Mouse (Mus musculus): ENCODE data around the gene Mbd4. TPM values are rescaled to one million over a fixed set of nuclear protein-coding genes. Genes with fewer than 3 reads are reported as not detected.
A peak's percentile ranks its signal among the peaks of the same experiment; 100 is the strongest.
"Not testable (repeated sequence)": the region's sequence is repeated elsewhere in the genome, so short reads cannot be mapped to it uniquely, and the experiment has no call there.

The Mbd4 gene
- polyA plus RNA-seq, 1 experiment = 0.48 TPM

- Histone ChIP-seq H3K4me3 (ENCODE audit: insufficient read depth, low read depth, low read length) (no peak overlapping the region), H3K4me1 (ENCODE audit: control insufficient read depth, insufficient read depth, insufficient read length, low read length) (no peaks in the 10 kb centered on the region), H3K27ac (replicated peaks; ENCODE audit: low read depth, low read length) (no peak overlapping the region)
Measured at GRCm38 (mm10) chr6:115846640-115847411, 6.3 kb downstream of the Mbd4 start.

DNA sequence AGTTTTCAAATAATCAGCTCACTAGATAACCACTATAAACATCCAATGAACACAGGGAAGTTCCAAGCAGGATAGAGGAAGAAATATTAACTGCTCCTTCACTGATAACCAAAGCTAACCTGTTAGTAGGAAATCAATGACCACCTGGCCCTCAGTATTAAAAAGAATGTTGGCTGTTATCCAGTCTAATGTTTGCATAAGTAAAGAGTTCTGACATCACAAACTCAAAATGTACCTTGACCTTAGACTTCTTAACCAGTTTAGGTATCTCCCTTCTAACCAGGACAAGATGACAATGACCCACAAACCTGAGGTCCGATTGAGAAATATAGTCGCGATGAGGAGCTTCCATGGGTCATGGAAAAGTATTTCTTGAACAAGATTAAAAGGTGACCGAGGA lies 8.2 kb downstream of the Mbd4 start:
- no peak overlapping the region for H3K27ac ChIP-seq (replicated peaks; ENCODE audit: low read depth, low read length)
- no peak overlapping the region for H3K4me3 ChIP-seq (ENCODE audit: insufficient read depth, low read depth, low read length)
- no peaks in the 10 kb centered on the region for H3K4me1 ChIP-seq (ENCODE audit: control insufficient read depth, insufficient read depth, insufficient read length, low read length)

DNA sequence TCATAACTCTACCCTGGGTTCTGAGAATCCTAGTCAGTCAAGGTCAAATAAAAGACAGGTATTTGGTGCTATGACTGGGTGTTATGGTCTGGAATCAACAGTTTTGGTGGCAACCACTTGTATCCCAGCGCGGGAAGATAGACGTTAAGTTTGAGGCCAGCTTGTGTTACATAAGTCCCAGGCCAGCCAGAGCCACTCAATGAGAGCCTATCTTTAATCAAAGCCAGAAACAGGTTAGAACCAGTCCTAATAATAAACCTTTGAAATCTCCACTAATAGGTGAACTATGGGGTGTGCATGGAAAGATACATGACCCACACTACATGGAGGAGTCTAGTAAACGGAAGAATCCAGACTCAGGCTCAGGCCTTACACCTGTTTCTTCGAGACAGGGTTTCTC lies 14.4 kb downstream of the Mbd4 start:
- Histone ChIP-seq H3K4me3 (ENCODE audit: insufficient read depth, low read depth, low read length) (peak overlapping the region; percentile 59), H3K4me1 (ENCODE audit: control insufficient read depth, insufficient read depth, insufficient read length, low read length) (no peaks in the 10 kb centered on the region), H3K27ac (replicated peaks; ENCODE audit: low read depth, low read length) (no peak overlapping the region)

GRCm38 (mm10) chr6:115838161-115838597 lies 15.0 kb downstream of the Mbd4 start, which contains the start of gene Efcab12:
Efcab12 (minus strand) TSS chr6:115838412.
- H3K27ac ChIP-seq (replicated peaks; ENCODE audit: low read depth, low read length) = no peak within 1 kb of the TSS
- H3K4me3 ChIP-seq (ENCODE audit: insufficient read depth, low read depth, low read length) = peak within 1 kb of the TSS; percentile 59
- no peaks in the 10 kb centered on the region for H3K4me1 ChIP-seq (ENCODE audit: control insufficient read depth, insufficient read depth, insufficient read length, low read length)

- H3K4me1 ChIP-seq (ENCODE audit: control insufficient read depth, insufficient read depth, insufficient read length, low read length) = no peaks in the 10 kb centered on the region
- H3K27ac ChIP-seq (replicated peaks; ENCODE audit: low read depth, low read length) = no peak overlapping the region
- H3K4me3 ChIP-seq (ENCODE audit: insufficient read depth, low read depth, low read length) = no peak overlapping the region
Measured at GRCm38 (mm10) chr6:115833861-115834260, 19.3 kb downstream of the Mbd4 start.

DNA sequence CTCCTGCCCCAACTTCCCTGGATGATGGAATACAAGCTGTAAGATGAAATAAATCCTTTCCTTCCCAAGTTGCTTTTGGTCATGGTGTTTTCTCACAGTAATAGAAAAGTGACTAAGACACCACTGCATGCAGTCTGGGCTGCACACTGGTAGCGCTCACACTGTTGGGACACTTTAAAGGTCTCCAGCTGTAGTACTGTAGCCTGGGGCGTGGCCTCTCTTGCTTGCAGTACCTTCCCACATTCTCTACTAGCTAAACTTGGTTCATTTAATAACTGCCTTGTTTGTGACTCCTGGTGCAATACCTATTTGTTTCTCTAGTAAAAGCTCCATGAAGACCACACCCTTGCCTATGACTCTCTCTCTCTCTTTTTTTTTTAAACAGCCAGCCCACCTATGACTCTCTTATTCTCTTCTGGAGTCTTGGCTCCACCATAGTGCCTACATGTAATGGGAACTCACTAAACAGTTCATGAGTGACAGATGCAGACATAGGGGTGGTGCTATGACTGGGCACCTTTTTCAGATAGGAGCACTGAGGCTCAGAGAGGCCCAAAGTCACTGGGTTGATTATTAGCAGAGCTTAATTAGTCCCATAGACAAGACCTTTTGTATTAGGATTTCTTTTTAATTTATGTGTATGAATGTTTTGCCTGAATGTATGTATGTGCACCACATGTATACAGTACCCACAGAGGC lies 20.9 kb downstream of the Mbd4 start:
- H3K27ac ChIP-seq (replicated peaks; ENCODE audit: low read depth, low read length) = no peak overlapping the region
- no peak overlapping the region for H3K4me3 ChIP-seq (ENCODE audit: insufficient read depth, low read depth, low read length)
- H3K4me1 ChIP-seq (ENCODE audit: control insufficient read depth, insufficient read depth, insufficient read length, low read length) = no peaks in the 10 kb centered on the region

DNA sequence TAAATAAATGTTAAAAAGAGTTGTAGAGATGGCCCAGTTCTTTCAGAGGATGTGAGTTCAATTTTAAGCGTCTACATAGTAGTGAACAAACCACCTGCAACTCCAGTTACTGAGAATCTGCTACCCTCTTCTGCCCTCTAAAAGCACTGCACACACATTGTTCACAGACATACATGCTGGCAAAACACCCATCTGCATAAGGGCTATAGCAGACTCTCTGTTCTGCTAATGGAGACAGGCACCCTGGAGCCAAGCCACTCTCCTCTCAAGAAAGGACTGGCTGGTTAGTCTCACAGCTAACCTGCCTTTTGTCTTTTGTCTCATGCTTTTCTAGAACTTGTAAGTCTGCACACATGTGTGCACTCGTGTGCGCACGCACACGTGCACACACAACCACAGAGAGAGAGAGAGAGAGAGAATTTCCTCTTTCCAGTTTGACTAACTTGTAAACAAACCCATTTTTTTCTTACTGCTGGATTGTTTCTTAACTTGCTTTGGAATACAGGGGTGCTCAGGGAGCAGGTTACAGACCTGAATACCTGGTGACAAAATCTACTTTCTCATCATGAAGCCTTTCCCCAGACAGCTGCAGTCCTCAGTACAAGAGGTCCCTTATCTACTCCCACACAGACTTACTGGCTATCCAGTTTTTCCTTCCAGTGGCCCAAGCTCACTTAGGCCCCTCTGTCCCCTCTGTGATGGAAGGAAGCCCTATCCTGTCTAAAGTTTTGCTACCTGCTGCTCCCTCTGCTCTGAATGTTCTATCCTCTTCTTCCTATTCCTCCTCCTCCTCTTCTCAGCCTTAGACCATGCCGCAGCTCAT lies 22.2 kb downstream of the Mbd4 start:
- H3K27ac ChIP-seq (replicated peaks; ENCODE audit: low read depth, low read length) = no peak overlapping the region
- H3K4me3 ChIP-seq (ENCODE audit: insufficient read depth, low read depth, low read length) = no peak overlapping the region
- no peaks in the 10 kb centered on the region for H3K4me1 ChIP-seq (ENCODE audit: control insufficient read depth, insufficient read depth, insufficient read length, low read length)

DNA sequence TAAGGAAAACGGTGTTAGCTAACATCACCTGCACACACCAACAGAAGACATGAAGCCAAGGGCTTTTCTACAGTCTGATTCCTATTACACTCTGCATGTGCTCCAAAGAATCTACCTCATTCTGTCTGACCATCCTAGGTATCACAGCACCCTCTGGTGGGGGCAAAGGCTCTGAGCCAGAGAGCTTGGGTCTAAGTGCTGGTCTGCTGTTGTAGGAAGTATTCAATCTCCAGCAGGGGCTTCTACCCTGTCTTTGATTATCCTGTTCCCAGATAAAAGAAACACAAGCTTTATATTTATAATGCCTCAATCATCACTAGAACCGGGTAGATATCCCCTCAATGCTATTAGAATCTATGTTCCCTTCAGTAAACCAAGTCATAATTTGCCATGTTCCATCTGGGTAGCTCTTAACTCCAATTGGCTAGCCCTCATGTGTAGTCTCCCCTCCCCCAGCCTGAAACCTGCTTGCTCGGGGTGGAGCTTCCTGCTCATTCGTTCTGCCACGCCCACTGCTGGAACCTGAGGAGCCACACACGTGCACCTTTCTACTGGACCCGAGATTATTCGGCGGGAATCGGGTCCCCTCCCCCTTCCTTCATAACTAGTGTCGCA lies 29.2 kb downstream of the Mbd4 start:
- H3K27ac ChIP-seq (replicated peaks; ENCODE audit: low read depth, low read length); H3K4me1 ChIP-seq (ENCODE audit: control insufficient read depth, insufficient read depth, insufficient read length, low read length): not testable (repeated sequence)
- peak overlapping the region; percentile 20; the same call in 1 of the 2 replicates for H3K4me3 ChIP-seq (ENCODE audit: insufficient read depth, low read depth, low read length)

DNA sequence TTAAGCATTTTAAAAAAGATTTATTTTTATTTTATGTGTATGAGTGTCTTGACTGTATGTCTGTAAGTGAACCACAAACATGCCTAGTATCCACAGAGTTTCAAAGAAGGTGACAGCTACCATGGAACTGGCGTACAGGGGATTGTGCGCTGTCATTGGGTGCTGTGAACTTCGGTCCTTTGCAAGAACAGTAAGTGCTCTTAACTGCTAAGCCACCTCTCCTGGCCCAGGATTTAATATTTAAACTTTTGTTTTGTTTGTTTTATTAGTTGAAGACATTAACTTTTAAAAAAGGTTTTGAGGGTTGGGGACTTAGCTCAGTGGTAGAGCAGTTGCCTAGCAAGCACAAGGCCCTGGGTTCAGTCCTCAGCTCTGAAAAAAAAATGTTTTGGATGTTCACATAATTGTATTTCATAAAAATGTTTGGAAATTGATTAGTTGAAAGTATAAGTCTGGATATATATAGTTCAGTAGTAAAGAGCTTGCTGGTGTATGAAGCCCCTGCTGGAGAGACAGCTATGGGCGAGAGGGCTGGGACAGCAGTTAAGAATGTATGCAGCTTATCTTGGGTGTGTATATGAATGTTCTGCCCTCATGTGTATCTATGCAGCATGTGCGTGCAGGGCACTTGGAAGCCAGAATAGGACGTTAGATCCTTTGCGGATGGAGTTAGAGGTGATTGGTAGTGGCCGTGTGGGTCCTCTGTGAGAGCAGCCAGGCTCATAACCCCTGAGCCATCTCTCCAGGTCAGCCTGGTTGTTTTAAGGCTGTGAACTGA lies 31.8 kb downstream of the Mbd4 start:
- Histone ChIP-seq H3K4me1 (ENCODE audit: control insufficient read depth, insufficient read depth, insufficient read length, low read length) (no peaks in the 10 kb centered on the region), H3K4me3 (ENCODE audit: insufficient read depth, low read depth, low read length) (no peak overlapping the region), H3K27ac (replicated peaks; ENCODE audit: low read depth, low read length) (no peak overlapping the region)

- no peaks in the 10 kb centered on the region for H3K4me1 ChIP-seq (ENCODE audit: control insufficient read depth, insufficient read depth, insufficient read length, low read length)
Measured at GRCm38 (mm10) chr6:115818129-115818528, 35.0 kb downstream of the Mbd4 start.

DNA sequence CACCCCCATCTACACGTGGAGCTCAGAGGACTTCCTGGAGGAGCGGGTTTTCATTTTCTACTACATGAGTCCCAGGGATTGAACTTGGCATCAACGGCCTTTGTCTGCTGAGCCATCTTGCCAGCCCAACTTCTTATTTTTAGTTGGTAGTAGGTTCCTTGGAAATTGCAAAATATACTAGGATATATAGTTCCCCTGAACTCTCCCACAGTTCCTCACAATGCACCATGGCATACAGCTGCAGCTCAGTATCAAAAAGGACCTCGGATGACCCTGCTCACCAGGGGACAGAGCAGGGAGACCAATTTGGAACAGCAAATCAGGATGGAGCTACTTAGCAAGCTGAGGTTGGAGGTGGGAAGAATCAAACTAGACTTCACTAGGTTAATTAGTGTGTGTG lies 38.1 kb downstream of the Mbd4 start:
- no peak overlapping the region for H3K27ac ChIP-seq (replicated peaks; ENCODE audit: low read depth, low read length)
- H3K4me3 ChIP-seq (ENCODE audit: insufficient read depth, low read depth, low read length) = no peak overlapping the region
- H3K4me1 ChIP-seq (ENCODE audit: control insufficient read depth, insufficient read depth, insufficient read length, low read length) = no peaks in the 10 kb centered on the region

More at GRCm38 (mm10) chr6:115818129-115818528, 35.0 kb downstream of the Mbd4 start:
- no peak overlapping the region for H3K27ac ChIP-seq (replicated peaks; ENCODE audit: low read depth, low read length)
- H3K4me3 ChIP-seq (ENCODE audit: insufficient read depth, low read depth, low read length) = no peak overlapping the region

DNA sequence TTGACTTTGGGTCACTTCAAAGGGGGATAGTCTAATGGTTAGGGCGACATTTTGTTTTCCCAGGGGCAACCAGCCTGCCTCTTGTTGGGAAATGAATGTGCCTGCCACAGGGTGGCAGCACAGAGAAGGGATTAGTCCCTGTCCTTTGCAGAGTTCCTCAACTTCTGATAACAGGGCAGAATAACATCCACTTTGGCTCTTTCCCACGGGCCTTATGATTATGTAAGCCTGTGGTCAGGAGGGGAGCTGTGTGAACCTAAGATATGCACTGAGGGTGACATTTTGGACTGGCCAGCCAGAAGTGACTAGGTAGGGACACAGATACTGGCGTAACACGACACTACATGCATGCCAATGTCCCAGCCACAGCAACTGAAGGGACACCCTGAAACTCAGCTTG lies 39.1 kb downstream of the Mbd4 start:
- no peaks in the 10 kb centered on the region for H3K4me1 ChIP-seq (ENCODE audit: control insufficient read depth, insufficient read depth, insufficient read length, low read length)
- H3K27ac ChIP-seq (replicated peaks; ENCODE audit: low read depth, low read length) = no peak overlapping the region
- H3K4me3 ChIP-seq (ENCODE audit: insufficient read depth, low read depth, low read length) = no peak overlapping the region

- Histone ChIP-seq H3K4me3 (ENCODE audit: insufficient read depth, low read depth, low read length) (no peak overlapping the region), H3K4me1 (ENCODE audit: control insufficient read depth, insufficient read depth, insufficient read length, low read length) (peaks cover 2% of the 10 kb centered on the region; the same call in 1 of the 2 replicates), H3K27ac (replicated peaks; ENCODE audit: low read depth, low read length) (no peak overlapping the region)
Measured at GRCm38 (mm10) chr6:115811606-115812005, 41.6 kb downstream of the Mbd4 start.

Data from brown adipose tissue, adult 24 weeks (tissue).